Mouse (Mus musculus): ENCODE measurements around the gene Irx2. TPM values are rescaled to one million over a fixed set of nuclear protein-coding genes. Genes with fewer than 3 reads are reported as not detected.

Irx2 gene
- 17.6 and 21.9 TPM in 2 replicates for polyA plus RNA-seq (2012; rRNA removed)

- no peak for TF ChIP-seq CTCF (conservative IDR thresholded peaks at IDR 0.05; ENCODE audit: insufficient read depth, insufficient read length, low read depth, low read length)
- no peak for TF ChIP-seq POLR2A (IDR thresholded peaks at IDR 0.05; ENCODE audit: low read depth, low read length)
- Histone ChIP-seq H3K4me3 (ENCODE audit: insufficient read depth, low read depth, low read length) (peak within 1 kb of the TSS; percentile 69), H3K36me3 (ENCODE audit: control insufficient read depth, insufficient read depth, low read length) (no peaks in the 10 kb centered on the region), H3K27ac (ENCODE audit: insufficient read depth, low read depth, low read length) (peak within 1 kb of the TSS; percentile 89), H3K4me1 (ENCODE audit: control insufficient read depth, insufficient read depth, low read length) (no peaks in the 10 kb centered on the region), H3K27me3 (replicated peaks; ENCODE audit: control insufficient read depth, insufficient read depth, low read length) (peaks cover 7% of the 10 kb centered on the region)
- DNase-seq: peak; percentile 89
- WGBS: under 1% methylated on average over 40 of the region's 45 CpGs
Observed at GRCm38 (mm10) chr13:72628462-72628916, at the start of gene Irx2. Irx2 (plus strand) TSS chr13:72628820.

- no peak for DNase-seq
- TF ChIP-seq POLR2A (IDR thresholded peaks at IDR 0.05; ENCODE audit: low read depth, low read length) (no peak), CTCF (conservative IDR thresholded peaks at IDR 0.05; ENCODE audit: insufficient read depth, insufficient read length, low read depth, low read length) (no peak)
- no peaks in the 10 kb centered on the region for H3K4me1 ChIP-seq (ENCODE audit: control insufficient read depth, insufficient read depth, low read length)
- no peak overlapping the region for H3K27ac ChIP-seq (ENCODE audit: insufficient read depth, low read depth, low read length)
- no peaks in the 10 kb centered on the region for H3K27me3 ChIP-seq (replicated peaks; ENCODE audit: control insufficient read depth, insufficient read depth, low read length)
- no peak overlapping the region for H3K4me3 ChIP-seq (ENCODE audit: insufficient read depth, low read depth, low read length)
- no peaks in the 10 kb centered on the region for H3K36me3 ChIP-seq (ENCODE audit: control insufficient read depth, insufficient read depth, low read length)
- WGBS: 95% methylated on average over 2 of the region's 2 CpGs
Observed at GRCm38 (mm10) chr13:72581276-72581675, 47.3 kb upstream of the Irx2 start.

- DNase-seq: no peak
- Histone ChIP-seq H3K4me3 (ENCODE audit: insufficient read depth, low read depth, low read length) (no peak overlapping the region), H3K4me1 (ENCODE audit: control insufficient read depth, insufficient read depth, low read length) (no peaks in the 10 kb centered on the region), H3K27ac (ENCODE audit: insufficient read depth, low read depth, low read length) (no peak overlapping the region), H3K36me3 (ENCODE audit: control insufficient read depth, insufficient read depth, low read length) (no peaks in the 10 kb centered on the region), H3K27me3 (replicated peaks; ENCODE audit: control insufficient read depth, insufficient read depth, low read length) (no peaks in the 10 kb centered on the region)
- TF ChIP-seq CTCF (conservative IDR thresholded peaks at IDR 0.05; ENCODE audit: insufficient read depth, insufficient read length, low read depth, low read length): no peak
- no peak for TF ChIP-seq POLR2A (IDR thresholded peaks at IDR 0.05; ENCODE audit: low read depth, low read length)
- 58% methylated on average over 4 of the region's 4 CpGs for WGBS
Observed at GRCm38 (mm10) chr13:72592526-72592925, 36.1 kb upstream of the Irx2 start.

- H3K27me3 ChIP-seq (replicated peaks; ENCODE audit: control insufficient read depth, insufficient read depth, low read length): no peaks in the 10 kb centered on the region
- no peak overlapping the region for H3K27ac ChIP-seq (ENCODE audit: insufficient read depth, low read depth, low read length)
- 72% methylated on average over 6 of the region's 6 CpGs for WGBS
- no peak overlapping the region for H3K4me3 ChIP-seq (ENCODE audit: insufficient read depth, low read depth, low read length)
- H3K4me1 ChIP-seq (ENCODE audit: control insufficient read depth, insufficient read depth, low read length): no peaks in the 10 kb centered on the region
- no peak for DNase-seq
- no peak for TF ChIP-seq POLR2A (IDR thresholded peaks at IDR 0.05; ENCODE audit: low read depth, low read length)
- H3K36me3 ChIP-seq (ENCODE audit: control insufficient read depth, insufficient read depth, low read length): no peaks in the 10 kb centered on the region
Observed at GRCm38 (mm10) chr13:72593310-72593709, 35.3 kb upstream of the Irx2 start.

- DNase-seq: no peak
- TF ChIP-seq CTCF (conservative IDR thresholded peaks at IDR 0.05; ENCODE audit: insufficient read depth, insufficient read length, low read depth, low read length) (no peak), POLR2A (IDR thresholded peaks at IDR 0.05; ENCODE audit: low read depth, low read length) (no peak)
- Histone ChIP-seq H3K27me3 (replicated peaks; ENCODE audit: control insufficient read depth, insufficient read depth, low read length) (no peaks in the 10 kb centered on the region), H3K27ac (ENCODE audit: insufficient read depth, low read depth, low read length) (no peak overlapping the region), H3K36me3 (ENCODE audit: control insufficient read depth, insufficient read depth, low read length) (no peaks in the 10 kb centered on the region), H3K4me1 (ENCODE audit: control insufficient read depth, insufficient read depth, low read length) (no peaks in the 10 kb centered on the region), H3K4me3 (ENCODE audit: insufficient read depth, low read depth, low read length) (no peak overlapping the region)
- WGBS: 69% methylated on average over 4 of the region's 4 CpGs
Observed at GRCm38 (mm10) chr13:72593710-72594111, 34.9 kb upstream of the Irx2 start.

GRCm38 (mm10) chr13:72599254-72599653 lies 29.4 kb upstream of the Irx2 start:
- 80% methylated on average over 3 of the region's 3 CpGs for WGBS
- Histone ChIP-seq H3K4me1 (ENCODE audit: control insufficient read depth, insufficient read depth, low read length) (no peaks in the 10 kb centered on the region), H3K27ac (ENCODE audit: insufficient read depth, low read depth, low read length) (no peak overlapping the region), H3K27me3 (replicated peaks; ENCODE audit: control insufficient read depth, insufficient read depth, low read length) (no peaks in the 10 kb centered on the region; the same call in 1 of the 2 replicates), H3K36me3 (ENCODE audit: control insufficient read depth, insufficient read depth, low read length) (no peaks in the 10 kb centered on the region), H3K4me3 (ENCODE audit: insufficient read depth, low read depth, low read length) (no peak overlapping the region)
- DNase-seq: no peak
- TF ChIP-seq CTCF (conservative IDR thresholded peaks at IDR 0.05; ENCODE audit: insufficient read depth, insufficient read length, low read depth, low read length) (no peak), POLR2A (IDR thresholded peaks at IDR 0.05; ENCODE audit: low read depth, low read length) (no peak)

- H3K27me3 ChIP-seq (replicated peaks; ENCODE audit: control insufficient read depth, insufficient read depth, low read length): no peaks in the 10 kb centered on the region
- H3K4me3 ChIP-seq (ENCODE audit: insufficient read depth, low read depth, low read length): no peak overlapping the region
- no peak for DNase-seq
- H3K27ac ChIP-seq (ENCODE audit: insufficient read depth, low read depth, low read length): no peak overlapping the region
- no peaks in the 10 kb centered on the region for H3K4me1 ChIP-seq (ENCODE audit: control insufficient read depth, insufficient read depth, low read length)
- H3K36me3 ChIP-seq (ENCODE audit: control insufficient read depth, insufficient read depth, low read length): no peaks in the 10 kb centered on the region
- TF ChIP-seq POLR2A (IDR thresholded peaks at IDR 0.05; ENCODE audit: low read depth, low read length) (no peak), CTCF (conservative IDR thresholded peaks at IDR 0.05; ENCODE audit: insufficient read depth, insufficient read length, low read depth, low read length) (no peak)
- WGBS: 66% methylated on average over 16 of the region's 16 CpGs
Observed at GRCm38 (mm10) chr13:72608706-72609105, 19.9 kb upstream of the Irx2 start.

Data from kidney, adult 2 months (tissue).